Mouse (Mus musculus) hindbrain, embryonic 16.5 days (tissue): ENCODE results near the gene 2410004B18Rik. TPM values are rescaled to one million over a fixed set of nuclear protein-coding genes. Genes with fewer than 3 reads are reported as not detected.

Experiments used
- ATAC-seq: fragments of 200-750 bp; cut with Nextera tagmentation; 2 replicates; pipeline ENCODE4 v1.8.0; 2017; ENCODE audit warnings: moderate TSS enrichment, moderate library complexity
- H3K27ac ChIP-seq: fragments of 300-500 bp; sonication (generic); 2 replicates; pipeline ENCODE4 v1.5.1; 2014; ENCODE audit warnings: low read depth, mild to moderate bottlenecking, control low read depth, low read length, moderate library complexity
- H3K27me3 ChIP-seq: fragments of 300-500 bp; sonication (generic); replicated peaks from 2 replicates; pipeline ENCODE4 v1.6.1; 2014; ENCODE audit warnings: low read length; ENCODE audit not compliant: control insufficient read depth, insufficient read depth
- H3K36me3 ChIP-seq: fragments of 300-500 bp; sonication (generic); 2 replicates; pipeline ENCODE4 v1.6.1; 2014; ENCODE audit warnings: mild to moderate bottlenecking, low read length, moderate library complexity, mixed read lengths; ENCODE audit not compliant: control insufficient read depth, insufficient read depth
- H3K4me1 ChIP-seq: fragments of 300-500 bp; sonication (generic); 2 replicates; pipeline ENCODE4 v1.6.1; 2014; ENCODE audit warnings: low read depth, low read length; ENCODE audit not compliant: control insufficient read depth, insufficient read depth
- H3K4me2 ChIP-seq: fragments of 300-500 bp; sonication (generic); 2 replicates; pipeline ENCODE4 v1.6.1; 2014; ENCODE audit warnings: mild to moderate bottlenecking, low read length, control low read depth, moderate library complexity
- H3K4me3 ChIP-seq: fragments of 300-500 bp; sonication (generic); 2 replicates; pipeline ENCODE4 v1.5.1; 2014; ENCODE audit warnings: mild to moderate bottlenecking, low read length, control low read depth, moderate library complexity
- H3K9ac ChIP-seq: fragments of 300-500 bp; sonication (generic); 2 replicates; pipeline ENCODE4 v1.6.1; 2014; ENCODE audit warnings: low read depth, mild to moderate bottlenecking, control low read depth, low read length, moderate library complexity
- H3K9me3 ChIP-seq: fragments of 300-500 bp; sonication (generic); 2 replicates; pipeline ENCODE4 v1.6.1; 2014; ENCODE audit warnings: mild to moderate bottlenecking, low read length, moderate library complexity; ENCODE audit not compliant: control insufficient read depth
- WGBS: fragments of 180-500 bp; shearing (Covaris S2); extraction: QIAGEN DNeasy Blood & Tissue Kit; methylation state at CpG from one replicate; pipeline ENCODE4 v1.1.7; 2014; 5-methylcytosine and 5-hydroxymethylcytosine counted together
- polyA plus RNA-seq: library from polyadenylated mRNA; unstranded; fragments of >200 nt; fragmentation: Nextera tagmentation; extraction: Ambion mirVana; gene quantifications from 2 replicates; pipeline ENCODE4 v1.2.1, GENCODE M21; 2015

The 2410004B18Rik gene
- polyA plus RNA-seq, 1 experiment from 2014 or later, result 88.9 TPM

- Histone ChIP-seq H3K9me3 (no peaks in the 10 kb centered on the region), H3K9ac (no peak overlapping the region), H3K4me1 (peaks cover 15% of the 10 kb centered on the region), H3K27ac (no peak overlapping the region), H3K36me3 (peaks cover 17% of the 10 kb centered on the region), H3K4me2 (no peak overlapping the region), H3K27me3 (no peaks in the 10 kb centered on the region), H3K4me3 (no peak overlapping the region)
- WGBS, result 69% methylated on average over 7 of the region's 7 CpGs
- peak; percentile 46; the same call in 1 of the 2 replicates for ATAC-seq
These were observed 6.5 kb downstream of the 2410004B18Rik start for GRCm38 (mm10) chr3:145944348-145944747.

GRCm38 (mm10) chr3:145945904-145946303, 8.1 kb downstream of the 2410004B18Rik start:
- Histone ChIP-seq H3K4me3 (no peak overlapping the region), H3K9me3 (no peaks in the 10 kb centered on the region), H3K36me3 (peaks cover 15% of the 10 kb centered on the region), H3K27ac (no peak overlapping the region), H3K27me3 (no peaks in the 10 kb centered on the region), H3K4me1 (peaks cover 11% of the 10 kb centered on the region), H3K9ac (no peak overlapping the region), H3K4me2 (no peak overlapping the region)
- 91% methylated on average over 3 of the region's 3 CpGs for WGBS
- no peak for ATAC-seq

- Histone ChIP-seq H3K9me3 (no peaks in the 10 kb centered on the region), H3K4me3 (no peak overlapping the region), H3K36me3 (peaks cover 14% of the 10 kb centered on the region), H3K4me1 (peaks cover 6% of the 10 kb centered on the region), H3K4me2 (no peak overlapping the region), H3K27me3 (0 out of 2 replicates have a peak, but pooled peaks cover 4% of the 10 kb centered on the region), H3K27ac (no peak overlapping the region), H3K9ac (no peak overlapping the region)
- 65% methylated on average over 2 of the region's 2 CpGs for WGBS
- ATAC-seq, result no peak
These were observed 8.8 kb downstream of the 2410004B18Rik start for GRCm38 (mm10) chr3:145946654-145947053.

GRCm38 (mm10) chr3:145947539-145948204, 9.9 kb downstream of the 2410004B18Rik start:
- ATAC-seq, result no peak
- Histone ChIP-seq H3K9me3 (no peaks in the 10 kb centered on the region), H3K27me3 (0 out of 2 replicates have a peak, but pooled peaks cover 4% of the 10 kb centered on the region), H3K4me3 (no peak overlapping the region), H3K4me1 (peaks cover 4% of the 10 kb centered on the region), H3K36me3 (peaks cover 14% of the 10 kb centered on the region), H3K27ac (no peak overlapping the region), H3K9ac (no peak overlapping the region), H3K4me2 (no peak overlapping the region)
- WGBS, result 39% methylated on average over 6 of the region's 6 CpGs

GRCm38 (mm10) chr3:145950034-145950814, 12.4 kb downstream of the 2410004B18Rik start:
- peak; percentile 91 for ATAC-seq
- Histone ChIP-seq H3K9me3 (no peaks in the 10 kb centered on the region), H3K36me3 (0 out of 2 replicates have a peak, but pooled peaks cover 2% of the 10 kb centered on the region), H3K4me3 (peak overlapping the region; percentile 16), H3K4me2 (peak overlapping the region; percentile 47), H3K9ac (peak overlapping the region; percentile 20; the same call in 1 of the 2 replicates), H3K27me3 (0 out of 2 replicates have a peak, but pooled peaks cover 4% of the 10 kb centered on the region), H3K27ac (no peak overlapping the region), H3K4me1 (peaks cover 4% of the 10 kb centered on the region)
- WGBS, result 9% methylated on average over 15 of the region's 15 CpGs

- no peak overlapping the region for H3K27ac ChIP-seq
- H3K9me3 ChIP-seq, result no peaks in the 10 kb centered on the region
- ATAC-seq, result no peak
- H3K4me3 ChIP-seq, result no peak overlapping the region
- H3K36me3 ChIP-seq, result no peaks in the 10 kb centered on the region
- peaks cover 4% of the 10 kb centered on the region for H3K4me1 ChIP-seq
- no peak overlapping the region for H3K9ac ChIP-seq
- H3K27me3 ChIP-seq, result 0 out of 2 replicates have a peak, but pooled peaks cover 4% of the 10 kb centered on the region
- 51% methylated on average over 5 of the region's 5 CpGs for WGBS
- H3K4me2 ChIP-seq, result no peak overlapping the region; the same call in 1 of the 2 replicates
These were observed 13.0 kb downstream of the 2410004B18Rik start for GRCm38 (mm10) chr3:145950815-145951130.

GRCm38 (mm10) chr3:145951287-145952165, 13.7 kb downstream of the 2410004B18Rik start:
- Histone ChIP-seq H3K27me3 (0 out of 2 replicates have a peak, but pooled peaks cover 4% of the 10 kb centered on the region), H3K4me2 (no peak overlapping the region), H3K9ac (no peak overlapping the region), H3K4me3 (no peak overlapping the region), H3K27ac (no peak overlapping the region), H3K36me3 (no peaks in the 10 kb centered on the region), H3K4me1 (peaks cover 4% of the 10 kb centered on the region), H3K9me3 (no peaks in the 10 kb centered on the region)
- ATAC-seq, result no peak
- 67% methylated on average over 17 of the region's 17 CpGs for WGBS

- peaks cover 4% of the 10 kb centered on the region for H3K4me1 ChIP-seq
- H3K36me3 ChIP-seq, result no peaks in the 10 kb centered on the region
- no peak for ATAC-seq
- H3K9me3 ChIP-seq, result no peaks in the 10 kb centered on the region
- 91% methylated on average over 7 of the region's 7 CpGs for WGBS
- H3K27ac ChIP-seq, result no peak overlapping the region
- H3K27me3 ChIP-seq, result 0 out of 2 replicates have a peak, but pooled peaks cover 4% of the 10 kb centered on the region
- no peak overlapping the region for H3K9ac ChIP-seq
- H3K4me2 ChIP-seq, result no peak overlapping the region
- H3K4me3 ChIP-seq, result no peak overlapping the region
These were observed 15.1 kb downstream of the 2410004B18Rik start for GRCm38 (mm10) chr3:145952945-145953344.
